Mouse (Mus musculus) CH12.LX (cell line): ENCODE measurements around the gene Cyp4x1. TPM values are rescaled to one million over a fixed set of nuclear protein-coding genes. Genes with fewer than 3 reads are reported as not detected.

ENCODE experiments used
- DNase-seq: peaks from one replicate; pipeline ENCODE4 v3.0.0-alpha.2; 2013; ENCODE audit errors: extremely low read depth
- H3K27ac ChIP-seq: 2 replicates; pipeline ENCODE4 v1.5.1; 2012; ENCODE audit warnings: low read depth, mild to moderate bottlenecking, control low read depth, moderate library complexity; ENCODE audit not compliant: insufficient read depth
- H3K27me3 ChIP-seq: replicated peaks from 2 replicates; pipeline ENCODE3; 2012; ENCODE audit warnings: inconsistent platforms
- H3K36me3 ChIP-seq, 2 experiments: replicated peaks in 1 of 2; 2 replicates each; pipeline versions ENCODE3 to v1.6.1; 2012; ENCODE audit warnings: inconsistent platforms in 1 of 2, low read length in 1 of 2, mild to moderate bottlenecking in 1 of 2, mixed read lengths in 1 of 2, moderate library complexity in 1 of 2; ENCODE audit not compliant: control insufficient read depth in 1 of 2, insufficient read depth in 1 of 2
- H3K4me1 ChIP-seq, 2 experiments: 2 replicates each; pipeline ENCODE4 v1.6.1; 2012; ENCODE audit warnings: inconsistent platforms in 1 of 2, moderate library complexity in 1 of 2; ENCODE audit not compliant: insufficient read depth in 2 of 2, control insufficient read depth in 1 of 2
- H3K4me2 ChIP-seq: 2 replicates; pipeline ENCODE4 v1.6.1; 2012; ENCODE audit warnings: low read depth, mild to moderate bottlenecking, control low read depth; ENCODE audit not compliant: poor library complexity, insufficient read depth, severe bottlenecking
- H3K4me3 ChIP-seq, 3 experiments: fragments of 150-350 bp in 1 of 3; sonication (generic) in 1 of 3; replicated peaks in 1 of 3; 2 replicates each; pipeline versions ENCODE3 to v1.5.1; 2011 to 2012; ENCODE audit warnings: low read depth in 2 of 3, low read length in 2 of 3, mild to moderate bottlenecking in 2 of 3, moderate library complexity in 2 of 3, control low read depth in 1 of 3, improper control_type of control experiment in 1 of 3, inconsistent platforms in 1 of 3, mixed read lengths in 1 of 3; ENCODE audit not compliant: poor library complexity in 1 of 3
- H3K79me2 ChIP-seq: replicated peaks from 2 replicates; pipeline ENCODE4 v1.6.1; 2012; ENCODE audit warnings: mild to moderate bottlenecking, moderate library complexity; ENCODE audit not compliant: control insufficient read depth, poor library complexity, insufficient read depth, severe bottlenecking; ENCODE audit errors: extremely low read depth
- H3K9ac ChIP-seq: 2 replicates; pipeline ENCODE4 v1.6.1; 2012; ENCODE audit warnings: low read depth, mild to moderate bottlenecking, control low read depth, moderate library complexity; ENCODE audit not compliant: insufficient read depth
- H3K9me3 ChIP-seq: replicated peaks from 2 replicates; pipeline ENCODE3; 2012; ENCODE audit warnings: low read length, inconsistent platforms, mixed read lengths
- BHLHE40 ChIP-seq: IDR thresholded peaks from 2 replicates; pipeline ENCODE4 v1.6.1; 2011; ENCODE audit warnings: mild to moderate bottlenecking, low read depth, low read length, improper control_type of control experiment
- CHD1 ChIP-seq: IDR thresholded peaks from 2 replicates; pipeline ENCODE4 v1.6.1; 2012; ENCODE audit warnings: low read depth, low read length, improper control_type of control experiment, inconsistent platforms
- CHD2 ChIP-seq: IDR thresholded peaks from 2 replicates; pipeline ENCODE4 v1.6.1; 2011; ENCODE audit warnings: low read length, improper control_type of control experiment
- CTCF ChIP-seq, 2 experiments: IDR thresholded peaks in 1 of 2; conservative IDR thresholded peaks in 1 of 2; 2 replicates each; pipeline ENCODE4 v1.5.1; 2011 to 2012; ENCODE audit warnings: low read depth in 2 of 2, low read length in 2 of 2, improper control_type of control experiment in 1 of 2, inconsistent platforms in 1 of 2, mild to moderate bottlenecking in 1 of 2, moderate library complexity in 1 of 2
- ELF1 ChIP-seq: IDR thresholded peaks from 2 replicates; pipeline ENCODE4 v1.6.1; 2014; ENCODE audit warnings: low read depth, mild to moderate bottlenecking, inconsistent platforms, low read length, improper control_type of control experiment
- EP300 ChIP-seq: IDR thresholded peaks from 2 replicates; pipeline ENCODE4 v1.6.1; 2011; ENCODE audit warnings: low read length, improper control_type of control experiment
- ETS1 ChIP-seq: conservative IDR thresholded peaks from 2 replicates; pipeline ENCODE4 v1.6.1; 2012; ENCODE audit warnings: low read depth, mild to moderate bottlenecking, inconsistent platforms, low read length, improper control_type of control experiment, moderate library complexity
- HCFC1 ChIP-seq: IDR thresholded peaks from 2 replicates; pipeline ENCODE4 v1.6.1; 2012; ENCODE audit warnings: low read depth, mild to moderate bottlenecking, inconsistent platforms, low read length, improper control_type of control experiment
- IRF4 ChIP-seq: IDR thresholded peaks from 2 replicates; pipeline ENCODE4 v1.6.1; 2014; ENCODE audit warnings: low read depth, mild to moderate bottlenecking, inconsistent platforms, low read length, improper control_type of control experiment
- JUN ChIP-seq: IDR thresholded peaks from 2 replicates; pipeline ENCODE4 v1.6.1; 2011; ENCODE audit warnings: low read depth, mild to moderate bottlenecking, low read length, improper control_type of control experiment, moderate library complexity; ENCODE audit not compliant: insufficient read depth
- MAX ChIP-seq: IDR thresholded peaks from 2 replicates; pipeline ENCODE4 v1.6.1; 2011; ENCODE audit warnings: low read length, improper control_type of control experiment
- NELFE ChIP-seq: IDR thresholded peaks from 2 replicates; pipeline ENCODE4 v1.6.1; 2011; ENCODE audit warnings: low read depth, low read length, improper control_type of control experiment
- PAX5 ChIP-seq: IDR thresholded peaks from 2 replicates; pipeline ENCODE4 v1.6.1; 2012; ENCODE audit warnings: low read length, inconsistent platforms, mixed read lengths
- POLR2A ChIP-seq: IDR thresholded peaks from 2 replicates; pipeline ENCODE4 v1.6.1; 2011; ENCODE audit warnings: low read depth, mild to moderate bottlenecking, improper control_type of control experiment, low read length
- RAD21 ChIP-seq: IDR thresholded peaks from 2 replicates; pipeline ENCODE4 v1.6.1; 2011; ENCODE audit warnings: low read depth, mild to moderate bottlenecking, low read length, improper control_type of control experiment, moderate library complexity
- SIN3A ChIP-seq: IDR thresholded peaks from 2 replicates; pipeline ENCODE4 v1.6.1; 2012; ENCODE audit warnings: low read length, improper control_type of control experiment, inconsistent platforms
- TBP ChIP-seq: conservative IDR thresholded peaks from 2 replicates; pipeline ENCODE4 v1.6.1; 2011; ENCODE audit warnings: low read depth, low read length, improper control_type of control experiment
- UBTF ChIP-seq: IDR thresholded peaks from 2 replicates; pipeline ENCODE4 v1.6.1; 2012; ENCODE audit warnings: low read depth, mild to moderate bottlenecking, inconsistent platforms, low read length, improper control_type of control experiment, moderate library complexity
- USF2 ChIP-seq: conservative IDR thresholded peaks from 2 replicates; pipeline ENCODE4 v1.6.1; 2011; ENCODE audit warnings: low read depth, low read length, improper control_type of control experiment
- ZC3H11A ChIP-seq: IDR thresholded peaks from 2 replicates; pipeline ENCODE4 v1.6.1; 2012; ENCODE audit warnings: low read depth, mild to moderate bottlenecking, inconsistent platforms, low read length, improper control_type of control experiment
- ZKSCAN1 ChIP-seq: IDR thresholded peaks from 2 replicates; pipeline ENCODE4 v1.6.1; 2012; ENCODE audit warnings: low read depth, inconsistent platforms, low read length, improper control_type of control experiment, borderline replicate concordance
- ZMIZ1 ChIP-seq: IDR thresholded peaks from 2 replicates; pipeline ENCODE4 v1.6.1; 2012; ENCODE audit warnings: low read depth, mild to moderate bottlenecking, inconsistent platforms, low read length, improper control_type of control experiment
- dilution Hi-C: fragments of 300-500 bp; cut with MboI; formaldehyde crosslinking; loops from 2 replicates; pipeline ENCODE4 v1.14.3; 2020; ENCODE audit warnings: low sequenced_read_pairs; ENCODE audit not compliant: extremely low pct_unique_long_range_greater_than_20kb, extremely low pct_ligation_motif_present
- in situ Hi-C: fragments of 300-500 bp; cut with MboI; formaldehyde crosslinking; loops from 3 replicates; pipeline ENCODE4 v1.14.3; 2019; ENCODE audit warnings: low sequenced_read_pairs, low pct_ligation_motif_present, low pct_unique_long_range_greater_than_20kb, mixed read lengths
- polyA plus RNA-seq: library from polyadenylated mRNA; unstranded; fragments of >175 nt; gene quantifications from 2 replicates; pipeline ENCODE4 v1.2.1, GENCODE M21; 2012; ENCODE audit warnings: low read depth; ENCODE audit not compliant: insufficient read length
- total RNA-seq, 2 experiments: library from RNA; depleted of rRNA; stranded (reverse); fragments of 300-350 nt in 1 of 2; fragments of >200 nt in 1 of 2; gene quantifications; 2 replicates each; pipeline ENCODE4 v1.2.3; 2012 to 2014

Cyp4x1 gene
- total and polyA plus RNA-seq, 3 experiments = 0.07 TPM; not detected in 2

GRCm38 (mm10) chr4:115056921-115057673, 77.0 kb downstream of the Cyp4x1 start:
- Histone ChIP-seq H3K4me1 (no peaks in the 10 kb centered on the region), H3K4me3 (peak overlapping the region in 1 of 3 experiments; percentile 9), H3K4me2 (peak overlapping the region; percentile 32), H3K27me3 (peaks cover 81% of the 10 kb centered on the region), H3K9ac (no peak overlapping the region), H3K36me3 (no peaks in the 10 kb centered on the region), H3K9me3 (peaks cover 8% of the 10 kb centered on the region), H3K27ac (no peak overlapping the region), H3K79me2 (no peaks in the 10 kb centered on the region)
- dilution Hi-C loops = no loop called here
- TF ChIP-seq ETS1 (no peak), CHD1 (no peak), USF2 (no peak), BHLHE40 (no peak), RAD21 (no peak), JUN (no peak), SIN3A (no peak), MAX (no peak), ZMIZ1 (no peak), EP300 (no peak), ELF1 (no peak), CHD2 (no peak), PAX5 (no peak), ZKSCAN1 (no peak), UBTF (no peak), IRF4 (no peak)
- in situ Hi-C loops = no loop called here
- DNase-seq = no peak

- Histone ChIP-seq H3K27me3 (peaks cover 83% of the 10 kb centered on the region), H3K27ac (no peak within 1 kb of the TSS), H3K4me3 (peak within 1 kb of the TSS in 1 of 3 experiments; percentile 9), H3K9ac (no peak within 1 kb of the TSS), H3K36me3 (no peaks in the 10 kb centered on the region), H3K4me2 (peak within 1 kb of the TSS; percentile 32), H3K4me1 (no peaks in the 10 kb centered on the region), H3K9me3 (peaks cover 8% of the 10 kb centered on the region), H3K79me2 (no peaks in the 10 kb centered on the region)
- dilution Hi-C loops (no loop called here), in situ Hi-C loops (no loop called here)
- no peak for DNase-seq
- TF ChIP-seq TBP (no peak), NELFE (no peak), IRF4 (no peak), HCFC1 (no peak), BHLHE40 (no peak), POLR2A (no peak), ETS1 (no peak), JUN (no peak), ZC3H11A (no peak), CTCF (conservative IDR thresholded peaks at IDR 0.05 in 1 of 2, IDR thresholded peaks at IDR 0.05 in 1 of 2; ENCODE audit: low read depth in 2 of 2, low read length in 2 of 2) (no peak)
- TF ChIP-seq, all 38 proteins: peak for 0
These were observed 77.6 kb downstream of the Cyp4x1 start, which contains the start of gene Tal1 for GRCm38 (mm10) chr4:115056371-115056920. Gene Tal1 (plus strand): TSS chr4:115056426.

Other genes starting within 250 kb of the Cyp4x1 start
- gene Foxd2, start 225.4 kb downstream of the Cyp4x1 start, total RNA-seq (2012; rRNA removed) = 0.17 TPM in 2 replicates
- not detected in 2 replicates for gene Foxd2, start 225.4 kb downstream of the Cyp4x1 start, total RNA-seq (2014; rRNA removed)
- 0.14 and 0.19 TPM in 2 replicates for gene Foxd2, start 225.4 kb downstream of the Cyp4x1 start, polyA plus RNA-seq
- gene Foxe3, start 208.3 kb downstream of the Cyp4x1 start, total RNA-seq (2012; rRNA removed) = not detected in 2 replicates
- not detected in 2 replicates for gene Foxe3, start 208.3 kb downstream of the Cyp4x1 start, total RNA-seq (2014; rRNA removed)
- not detected in 2 replicates for gene Foxe3, start 208.3 kb downstream of the Cyp4x1 start, polyA plus RNA-seq
- 27.2 and 35.9 TPM in 2 replicates for gene Cmpk1, start 147.0 kb downstream of the Cyp4x1 start, total RNA-seq (2012; rRNA removed)
- gene Cmpk1, start 147.0 kb downstream of the Cyp4x1 start, total RNA-seq (2014; rRNA removed) = 115 and 127 TPM in 2 replicates
- 92.1 and 99.8 TPM in 2 replicates for gene Cmpk1, start 147.0 kb downstream of the Cyp4x1 start, polyA plus RNA-seq
- 8.9 and 9.0 TPM in 2 replicates for gene Stil, start 134.1 kb downstream of the Cyp4x1 start, total RNA-seq (2012; rRNA removed)
- gene Stil, start 134.1 kb downstream of the Cyp4x1 start, total RNA-seq (2014; rRNA removed) = 8.1 and 8.4 TPM in 2 replicates
- gene Stil, start 134.1 kb downstream of the Cyp4x1 start, polyA plus RNA-seq = 9.7 and 11.8 TPM in 2 replicates
- 0.34 and 0.50 TPM in 2 replicates for gene Tal1, start 77.9 kb downstream of the Cyp4x1 start, total RNA-seq (2012; rRNA removed)
- gene Tal1, start 77.9 kb downstream of the Cyp4x1 start, total RNA-seq (2014; rRNA removed) = 0.12 and 0.15 TPM in 2 replicates
- 0.13 and 0.19 TPM in 2 replicates for gene Tal1, start 77.9 kb downstream of the Cyp4x1 start, polyA plus RNA-seq
- 0.21 and 0.55 TPM in 2 replicates for gene Pdzk1ip1, start 45.6 kb downstream of the Cyp4x1 start, total RNA-seq (2012; rRNA removed)
- gene Pdzk1ip1, start 45.6 kb downstream of the Cyp4x1 start, total RNA-seq (2014; rRNA removed) = not detected in 2 replicates
- gene Pdzk1ip1, start 45.6 kb downstream of the Cyp4x1 start, polyA plus RNA-seq = not detected in 2 replicates
- not detected in 2 replicates for gene Cyp4a29, start 107.8 kb upstream of the Cyp4x1 start, total RNA-seq (2012; rRNA removed)
- gene Cyp4a29, start 107.8 kb upstream of the Cyp4x1 start, total RNA-seq (2014; rRNA removed) = not detected in 2 replicates
- gene Cyp4a29, start 107.8 kb upstream of the Cyp4x1 start, polyA plus RNA-seq = not detected in 2 replicates
- gene Cyp4a12a, start 164.8 kb upstream of the Cyp4x1 start, total RNA-seq (2012; rRNA removed) = not detected in 2 replicates
- not detected in 2 replicates for gene Cyp4a12a, start 164.8 kb upstream of the Cyp4x1 start, total RNA-seq (2014; rRNA removed)
- gene Cyp4a12a, start 164.8 kb upstream of the Cyp4x1 start, polyA plus RNA-seq = not detected in 2 replicates